In the genomic region with DNA sequence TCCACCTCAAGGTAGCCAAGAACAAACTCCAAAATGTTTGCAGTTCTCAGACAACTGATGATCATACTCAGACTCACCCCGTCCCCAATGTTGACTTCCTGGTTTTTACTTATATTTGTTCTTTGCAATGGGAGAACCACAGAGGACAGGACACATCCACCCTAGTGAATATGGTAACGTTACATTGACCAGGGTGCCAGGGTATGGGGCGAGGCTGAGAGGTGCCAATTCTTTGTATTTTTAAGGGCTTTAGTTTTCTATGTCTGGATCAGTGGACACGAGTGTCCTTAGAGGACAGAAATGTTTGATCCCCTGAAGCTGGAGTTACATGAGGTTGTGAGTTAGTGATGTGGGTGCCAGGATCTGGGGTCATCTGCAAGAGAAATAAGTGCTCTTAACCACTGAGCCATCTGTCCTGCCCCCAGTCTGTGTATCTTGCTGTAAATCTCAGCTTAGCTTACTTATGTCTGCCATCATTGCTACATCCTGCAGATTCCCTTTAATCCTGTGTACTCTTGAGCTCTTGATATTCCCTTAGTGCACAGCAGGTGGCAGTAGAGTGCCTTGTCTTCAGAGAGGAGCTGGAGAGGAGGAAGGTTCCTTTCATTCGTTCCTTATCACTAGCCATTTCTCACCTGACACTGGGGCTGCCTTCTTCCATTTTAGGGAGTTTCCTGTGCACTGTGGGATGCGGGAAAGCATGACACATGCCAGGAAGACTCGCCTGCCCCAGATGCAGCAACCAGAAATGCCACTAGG, we compare ENCODE assay signal across 7 mouse cellular contexts. TPM values are rescaled to one million over a fixed set of nuclear protein-coding genes. Genes with fewer than 3 reads are reported as not detected.
A peak's percentile ranks its signal among the peaks of the same experiment; 100 is the strongest.
DNase-seq lines count a peak whose midpoint lies in the region; ATAC-seq and TF ChIP-seq lines count a peak whose summit lies in the region.

No protein-coding gene starts in this region.

- intact Hi-C loops in heart, adult 2 months (cut with DNase I) = loop anchor here (1.0 kb wide), 2 partner anchors 44 to 64 kb away; no protein-coding TSS in a partner anchor

- 39% methylated on average over 7 of the region's 7 CpGs for WGBS in embryonic facial prominence, embryonic 10.5 days
- 25% methylated on average over 7 of the region's 7 CpGs for WGBS in heart, adult 2 months
- 44% methylated on average over 7 of the region's 7 CpGs for WGBS in limb, embryonic 12.5 days
- 39% methylated on average over 7 of the region's 7 CpGs for WGBS in midbrain, embryonic 16.5 days
- WGBS in spleen, adult 2 months = 29% methylated on average over 7 of the region's 7 CpGs

- peaks cover 19% of the 10 kb centered on the region for H3K36me3 ChIP-seq in embryonic facial prominence, embryonic 10.5 days (replicated peaks)
- H3K36me3 ChIP-seq in heart, adult 2 months (ENCODE audit: control insufficient read depth, insufficient read depth, low read length) = no peaks in the 10 kb centered on the region
- H3K36me3 ChIP-seq in limb, embryonic 12.5 days = peaks cover 15% of the 10 kb centered on the region
- peaks cover under 1% of the 10 kb centered on the region; the same call in 1 of the 2 replicates for H3K36me3 ChIP-seq in midbrain, embryonic 16.5 days (ENCODE audit: control insufficient read depth, insufficient read depth, low read length)
- H3K36me3 ChIP-seq in spleen, adult 2 months (ENCODE audit: control insufficient read depth, insufficient read depth, low read length) = no peaks in the 10 kb centered on the region

- peak; percentile 98 for TF ChIP-seq CTCF in heart, adult 2 months (IDR thresholded peaks at IDR 0.05)
- TF ChIP-seq CTCF in spleen, adult 2 months (IDR thresholded peaks at IDR 0.05; ENCODE audit: extremely low read depth, insufficient read depth, insufficient read length, insufficient replicate concordance) = peak; percentile 71; the same call in 1 of the 2 replicates

- no peak for TF ChIP-seq POLR2A in heart, adult 2 months (IDR thresholded peaks at IDR 0.05; ENCODE audit: insufficient read depth, low read depth, low read length)
- no peak for TF ChIP-seq POLR2A in spleen, adult 2 months (IDR thresholded peaks at IDR 0.05; ENCODE audit: low read depth, low read length)

- no peak overlapping the region for H3K4me2 ChIP-seq in limb, embryonic 12.5 days
- H3K4me2 ChIP-seq in midbrain, embryonic 16.5 days (ENCODE audit: low read length) = no peak overlapping the region

- peak; percentile 59; the same call in 1 of the 2 replicates for TF ChIP-seq EP300 in heart, adult 2 months (IDR thresholded peaks at IDR 0.05; ENCODE audit: insufficient read depth, low read depth, low read length)

- no peaks in the 10 kb centered on the region for H3K79me2 ChIP-seq in heart, adult 2 months (replicated peaks; ENCODE audit: control insufficient read depth, insufficient read depth, low read length)

- H3K27me3 ChIP-seq in embryonic facial prominence, embryonic 10.5 days (replicated peaks; ENCODE audit: low read depth, poor library complexity, severe bottlenecking) = no peaks in the 10 kb centered on the region
- H3K27me3 ChIP-seq in heart, adult 2 months (ENCODE audit: control insufficient read depth, insufficient read depth, low read length) = no peaks in the 10 kb centered on the region
- H3K27me3 ChIP-seq in limb, embryonic 12.5 days = no peaks in the 10 kb centered on the region
- H3K27me3 ChIP-seq in midbrain, embryonic 16.5 days (ENCODE audit: control insufficient read depth, insufficient read depth, low read depth, low read length) = no peaks in the 10 kb centered on the region
- no peaks in the 10 kb centered on the region for H3K27me3 ChIP-seq in spleen, adult 2 months (ENCODE audit: control insufficient read depth, insufficient read depth, low read length)

- no peak overlapping the region for H3K9ac ChIP-seq in heart, adult 2 months (ENCODE audit: low read depth, low read length)
- H3K9ac ChIP-seq in limb, embryonic 12.5 days (replicated peaks) = no peak overlapping the region
- 0 out of 2 replicates have a peak overlapping the region, but pooled peaks have one; percentile 40 for H3K9ac ChIP-seq in midbrain, embryonic 16.5 days (ENCODE audit: low read depth, low read length)

- ATAC-seq in limb, embryonic 12.5 days (ENCODE audit: insufficient number of reproducible peaks, insufficient read depth, low FRiP score, low TSS enrichment, low read depth) = peak; percentile 50; the same call in 1 of the 2 replicates
- ATAC-seq in midbrain, embryonic 16.5 days = peak; percentile 83

- peak; percentile 85 for DNase-seq in adrenal gland, postnatal 10 days
- peak; percentile 61 for DNase-seq in embryonic facial prominence, embryonic 10.5 days (ENCODE audit: low spot score)
- peak; percentile 76 for DNase-seq in heart, adult 2 months
- DNase-seq in kidney, adult 8-10 months = peak; percentile 79 to 88
- DNase-seq in spleen, adult 2 months (ENCODE audit: low read depth in 1 of 2, low spot score in 2 of 2) = peak; percentile 60 to 78

- H3K4me1 ChIP-seq in embryonic facial prominence, embryonic 10.5 days = no peaks in the 10 kb centered on the region
- H3K4me1 ChIP-seq in heart, adult 2 months (ENCODE audit: control insufficient read depth, insufficient read depth, low read length) = no peaks in the 10 kb centered on the region
- H3K4me1 ChIP-seq in limb, embryonic 12.5 days (replicated peaks) = no peaks in the 10 kb centered on the region
- H3K4me1 ChIP-seq in midbrain, embryonic 16.5 days (ENCODE audit: control insufficient read depth, insufficient read depth, low read length) = no peaks in the 10 kb centered on the region
- no peaks in the 10 kb centered on the region for H3K4me1 ChIP-seq in spleen, adult 2 months (ENCODE audit: control insufficient read depth, insufficient read depth, insufficient read length)

- H3K27ac ChIP-seq in embryonic facial prominence, embryonic 10.5 days (replicated peaks) = no peak overlapping the region
- no peak overlapping the region for H3K27ac ChIP-seq in heart, adult 2 months
- no peak overlapping the region for H3K27ac ChIP-seq in limb, embryonic 12.5 days
- peak overlapping the region; percentile 66; the same call in 1 of the 2 replicates for H3K27ac ChIP-seq in midbrain, embryonic 16.5 days (ENCODE audit: low read length)
- H3K27ac ChIP-seq in spleen, adult 2 months (ENCODE audit: insufficient read depth, low read length) = no peak overlapping the region

- no peak overlapping the region for H3K4me3 ChIP-seq in embryonic facial prominence, embryonic 10.5 days
- H3K4me3 ChIP-seq in heart, adult 2 months = no peak overlapping the region
- H3K4me3 ChIP-seq in limb, embryonic 12.5 days (replicated peaks) = no peak overlapping the region
- H3K4me3 ChIP-seq in midbrain, embryonic 16.5 days (ENCODE audit: low read depth, low read length) = no peak overlapping the region
- no peak overlapping the region for H3K4me3 ChIP-seq in spleen, adult 2 months (ENCODE audit: extremely low read depth, insufficient read depth, insufficient read length)

- peaks cover 5% of the 10 kb centered on the region; the same call in 1 of the 2 replicates for H3K9me3 ChIP-seq in embryonic facial prominence, embryonic 10.5 days
- 0 out of 2 replicates have a peak, but pooled peaks cover 3% of the 10 kb centered on the region for H3K9me3 ChIP-seq in limb, embryonic 12.5 days
- no peaks in the 10 kb centered on the region for H3K9me3 ChIP-seq in midbrain, embryonic 16.5 days (replicated peaks; ENCODE audit: control insufficient read depth, low read length, poor library complexity, severe bottlenecking)

RNA-seq across cellular contexts. Expression of gene Zfp787, which starts 28.9 kb away (rescaled TPM):
- 10 to 100 TPM; 46.2 to 61.5 TPM for total RNA-seq in adrenal gland, postnatal 10 days (2021)
- polyA plus RNA-seq in embryonic facial prominence, embryonic 10.5 days (2016; fragmentation: Nextera tagmentation; extraction: Ambion mirVana) = 23.5 and 26.1 TPM in 2 replicates
- total RNA-seq in heart, adult 2 months (2021) = 10 to 100 TPM; 28.4 to 35.2 TPM
- 29.6 and 32.5 TPM in 2 replicates for polyA plus RNA-seq in heart, adult 2 months (2012; rRNA removed)
- 35.2 and 36.1 TPM in 2 replicates for polyA plus RNA-seq in limb, embryonic 12.5 days (2016; fragmentation: Nextera tagmentation; extraction: Ambion mirVana)
- 22.5 and 23.1 TPM in 2 replicates for polyA plus RNA-seq in midbrain, embryonic 16.5 days (2015; fragmentation: Nextera tagmentation; extraction: Ambion mirVana)
- polyA plus RNA-seq in spleen, adult 2 months (2012; rRNA removed) = 34.5 and 43.2 TPM in 2 replicates

RNA-seq across cellular contexts. Expression of gene Zfp444, which starts 45.2 kb away (rescaled TPM):
- 10 to 100 TPM; 26.4 to 27.9 TPM for total RNA-seq in adrenal gland, postnatal 10 days (2021)
- 85.1 and 86.3 TPM in 2 replicates for polyA plus RNA-seq in embryonic facial prominence, embryonic 10.5 days (2016; fragmentation: Nextera tagmentation; extraction: Ambion mirVana)
- total RNA-seq in heart, adult 2 months (2021) = 10 to 100 TPM; 11.0 to 12.7 TPM
- polyA plus RNA-seq in heart, adult 2 months (2012; rRNA removed) = 8.1 and 10.9 TPM in 2 replicates
- 73.5 and 81.0 TPM in 2 replicates for polyA plus RNA-seq in limb, embryonic 12.5 days (2016; fragmentation: Nextera tagmentation; extraction: Ambion mirVana)
- 94.9 and 95.7 TPM in 2 replicates for polyA plus RNA-seq in midbrain, embryonic 16.5 days (2015; fragmentation: Nextera tagmentation; extraction: Ambion mirVana)
- 20.2 and 29.7 TPM in 2 replicates for polyA plus RNA-seq in spleen, adult 2 months (2012; rRNA removed)
